Mouse (Mus musculus) bone marrow, adult 2 months (tissue): Measurements from ENCODE around the gene Sh3bp1.

Experiments used
- CTCF ChIP-seq: fragments of 200-500 bp; IDR thresholded peaks from 2 replicates; pipeline ENCODE4 v1.5.1; 2011; ENCODE audit warnings: low read length, control low read depth; ENCODE audit not compliant: control insufficient read depth, insufficient read depth
- POLR2A ChIP-seq: fragments of 200-500 bp; IDR thresholded peaks from 2 replicates; pipeline ENCODE4 v1.6.1; 2011; ENCODE audit warnings: low read depth, mild to moderate bottlenecking, control low read depth, low read length, borderline replicate concordance; ENCODE audit not compliant: control insufficient read depth

- TF ChIP-seq CTCF, result no peak
- no peak for TF ChIP-seq POLR2A
These were observed 56.8 kb downstream of the Sh3bp1 start for GRCm38 (mm10) chr15:78956351-78956750.
